Mouse (Mus musculus) hindbrain, embryonic 12.5 days (tissue): ENCODE data around the gene Catsperg1. TPM values are rescaled to one million over a fixed set of nuclear protein-coding genes. Genes with fewer than 3 reads are reported as not detected.
A peak's percentile ranks its signal among the peaks of the same experiment; 100 is the strongest.

Experiments
- ATAC-seq: fragments of 200-750 bp; cut with Nextera tagmentation; 2 replicates; pipeline ENCODE4 v1.8.0; 2017; ENCODE audit warnings: moderate TSS enrichment; ENCODE audit not compliant: low FRiP score
- H3K27ac ChIP-seq: fragments of 300-500 bp; sonication (generic); 2 replicates; pipeline ENCODE4 v1.5.1; 2016; ENCODE audit warnings: mild to moderate bottlenecking
- H3K27me3 ChIP-seq: fragments of 300-500 bp; sonication (generic); 2 replicates; pipeline ENCODE4 v1.6.1; 2016; ENCODE audit warnings: mild to moderate bottlenecking
- H3K36me3 ChIP-seq: fragments of 300-500 bp; sonication (generic); 2 replicates; pipeline ENCODE4 v1.6.1; 2016; ENCODE audit warnings: mild to moderate bottlenecking
- H3K4me1 ChIP-seq: fragments of 300-500 bp; sonication (generic); 2 replicates; pipeline ENCODE4 v1.6.1; 2016
- H3K4me2 ChIP-seq: fragments of 300-500 bp; sonication (generic); replicated peaks from 2 replicates; pipeline ENCODE4 v1.6.1; 2016; ENCODE audit warnings: mild to moderate bottlenecking
- H3K4me3 ChIP-seq: fragments of 300-500 bp; sonication (generic); 2 replicates; pipeline ENCODE4 v1.5.1; 2016; ENCODE audit warnings: mild to moderate bottlenecking
- H3K9ac ChIP-seq: fragments of 300-500 bp; sonication (generic); 2 replicates; pipeline ENCODE4 v1.6.1; 2016; ENCODE audit warnings: mild to moderate bottlenecking, moderate library complexity
- H3K9me3 ChIP-seq: fragments of 300-500 bp; sonication (generic); replicated peaks from 2 replicates; pipeline ENCODE4 v1.6.1; 2016; ENCODE audit warnings: mild to moderate bottlenecking
- WGBS: fragments of 180-500 bp; shearing (Covaris S2); methylation state at CpG from one replicate; pipeline ENCODE4 v1.1.7; 2016; 5-methylcytosine and 5-hydroxymethylcytosine counted together
- polyA plus RNA-seq: library from polyadenylated mRNA; unstranded; fragments of >200 nt; fragmentation: Nextera tagmentation; extraction: Ambion mirVana; gene quantifications from 2 replicates; pipeline ENCODE4 v1.2.1, GENCODE M21; 2016

Gene Catsperg1
- 0.72 and 1.0 TPM in 2 replicates for polyA plus RNA-seq

GRCm38 (mm10) chr7:29213675-29214082 lies at the start of gene Catsperg1:
Gene Catsperg1 (minus strand): TSS chr7:29214035.
- H3K4me2 ChIP-seq = peak within 1 kb of the TSS; percentile 54
- WGBS = 5% methylated on average over 20 of the region's 20 CpGs
- H3K4me1 ChIP-seq = 0 out of 2 replicates have a peak, but pooled peaks cover 9% of the 10 kb centered on the region
- H3K9ac ChIP-seq = no peak within 1 kb of the TSS; the same call in 1 of the 2 replicates
- peak; percentile 74 for ATAC-seq
- no peak within 1 kb of the TSS for H3K27ac ChIP-seq
- no peaks in the 10 kb centered on the region for H3K36me3 ChIP-seq
- peaks cover 17% of the 10 kb centered on the region for H3K27me3 ChIP-seq
- H3K9me3 ChIP-seq = no peaks in the 10 kb centered on the region
- peak within 1 kb of the TSS; percentile 20 for H3K4me3 ChIP-seq

DNA sequence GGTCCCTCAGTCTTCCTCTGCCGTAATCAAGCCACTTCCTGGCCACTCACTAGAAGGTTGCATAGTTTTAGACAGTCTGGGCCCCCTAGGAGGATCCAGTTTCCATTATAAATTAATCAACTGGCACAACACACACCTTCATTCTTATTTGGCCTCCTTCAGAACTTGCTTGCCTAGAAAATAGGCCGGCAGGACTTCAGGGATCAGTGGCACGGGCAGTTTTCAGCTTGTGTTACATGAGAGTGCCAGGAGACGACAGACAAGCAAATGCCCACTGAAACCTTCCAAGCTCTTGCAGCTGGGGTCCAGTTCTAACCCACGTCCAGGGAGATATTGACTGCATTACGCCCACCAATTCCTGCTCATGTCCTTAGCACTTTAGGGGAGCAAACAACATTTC lies 48.3 kb upstream of the Catsperg1 start:
- H3K36me3 ChIP-seq = no peaks in the 10 kb centered on the region
- no peak overlapping the region for H3K4me2 ChIP-seq
- no peaks in the 10 kb centered on the region for H3K27me3 ChIP-seq
- peaks cover 23% of the 10 kb centered on the region for H3K4me1 ChIP-seq
- H3K9me3 ChIP-seq = no peaks in the 10 kb centered on the region
- no peak overlapping the region for H3K27ac ChIP-seq
- 80% methylated on average over 6 of the region's 6 CpGs for WGBS
- H3K4me3 ChIP-seq = no peak overlapping the region
- H3K9ac ChIP-seq = no peak overlapping the region
- ATAC-seq = no peak

GRCm38 (mm10) chr7:29259781-29260730 lies 46.2 kb upstream of the Catsperg1 start:
- peak; percentile 62 for ATAC-seq
- no peak overlapping the region for H3K27ac ChIP-seq
- WGBS = 50% methylated on average over 10 of the region's 10 CpGs
- no peak overlapping the region for H3K4me3 ChIP-seq
- H3K36me3 ChIP-seq = no peaks in the 10 kb centered on the region
- no peak overlapping the region for H3K9ac ChIP-seq
- no peaks in the 10 kb centered on the region for H3K9me3 ChIP-seq
- H3K4me1 ChIP-seq = peaks cover 21% of the 10 kb centered on the region
- no peak overlapping the region for H3K4me2 ChIP-seq
- no peaks in the 10 kb centered on the region for H3K27me3 ChIP-seq

GRCm38 (mm10) chr7:29257368-29257767 lies 43.5 kb upstream of the Catsperg1 start:
- Histone ChIP-seq H3K4me2 (no peak overlapping the region), H3K27me3 (no peaks in the 10 kb centered on the region), H3K36me3 (no peaks in the 10 kb centered on the region), H3K27ac (no peak overlapping the region), H3K9ac (no peak overlapping the region), H3K4me3 (no peak overlapping the region), H3K4me1 (peaks cover 21% of the 10 kb centered on the region), H3K9me3 (no peaks in the 10 kb centered on the region)
- no peak for ATAC-seq
- WGBS = 94% methylated on average over 1 of the region's 1 CpGs

- no peak overlapping the region for H3K4me3 ChIP-seq
- H3K27me3 ChIP-seq = no peaks in the 10 kb centered on the region
- no peak overlapping the region for H3K27ac ChIP-seq
- no peak for ATAC-seq
- H3K4me2 ChIP-seq = no peak overlapping the region
- no peak overlapping the region for H3K9ac ChIP-seq
- peaks cover 21% of the 10 kb centered on the region for H3K4me1 ChIP-seq
- no peaks in the 10 kb centered on the region for H3K36me3 ChIP-seq
- 85% methylated on average over 4 of the region's 4 CpGs for WGBS
- no peaks in the 10 kb centered on the region for H3K9me3 ChIP-seq
These were observed 42.0 kb upstream of the Catsperg1 start for GRCm38 (mm10) chr7:29255875-29256274.

- Histone ChIP-seq H3K27me3 (peaks cover 5% of the 10 kb centered on the region), H3K4me3 (no peak overlapping the region), H3K4me1 (peaks cover 7% of the 10 kb centered on the region), H3K36me3 (no peaks in the 10 kb centered on the region), H3K9me3 (no peaks in the 10 kb centered on the region), H3K27ac (no peak overlapping the region), H3K9ac (no peak overlapping the region), H3K4me2 (no peak overlapping the region)
- whole genome bisulfite sequencing = 62% methylated on average over 5 of the region's 5 CpGs
- no peak for ATAC-seq
These were observed 40.0 kb upstream of the Catsperg1 start for GRCm38 (mm10) chr7:29253842-29254241.

DNA sequence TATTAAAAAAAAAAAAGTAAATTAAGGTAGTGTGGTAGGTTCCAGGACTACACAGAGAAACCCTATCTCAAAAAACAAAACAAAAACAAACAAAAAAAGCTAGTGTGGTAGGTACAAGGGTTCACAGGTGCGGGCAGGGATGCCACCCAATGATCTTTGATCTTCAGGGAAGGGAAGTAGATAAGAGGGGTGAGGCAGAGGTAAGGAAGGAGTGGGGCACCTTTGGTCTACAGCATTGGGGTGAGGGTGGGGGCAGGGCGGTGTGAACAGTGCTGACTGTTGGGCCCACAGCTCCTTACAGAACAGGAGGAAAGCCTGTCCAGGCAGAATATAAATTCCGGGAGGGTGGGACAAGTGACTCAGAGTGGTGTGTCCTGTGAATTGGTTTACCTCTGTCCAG lies 37.3 kb upstream of the Catsperg1 start:
- H3K4me2 ChIP-seq = no peak overlapping the region
- peaks cover 4% of the 10 kb centered on the region; the same call in 1 of the 2 replicates for H3K4me1 ChIP-seq
- no peaks in the 10 kb centered on the region for H3K9me3 ChIP-seq
- ATAC-seq = no peak
- peaks cover 19% of the 10 kb centered on the region for H3K27me3 ChIP-seq
- no peak overlapping the region for H3K27ac ChIP-seq
- no peak overlapping the region for H3K9ac ChIP-seq
- 74% methylated on average over 3 of the region's 3 CpGs for WGBS
- peaks cover 1% of the 10 kb centered on the region for H3K36me3 ChIP-seq
- H3K4me3 ChIP-seq = no peak overlapping the region

- Histone ChIP-seq H3K9ac (peak within 1 kb of the TSS; percentile 36), H3K27ac (no peak within 1 kb of the TSS), H3K27me3 (peaks cover 19% of the 10 kb centered on the region), H3K36me3 (peaks cover 17% of the 10 kb centered on the region), H3K4me2 (peak within 1 kb of the TSS; percentile 45), H3K9me3 (no peaks in the 10 kb centered on the region), H3K4me1 (peaks cover 4% of the 10 kb centered on the region; the same call in 1 of the 2 replicates), H3K4me3 (peak within 1 kb of the TSS; percentile 4)
- no peak for ATAC-seq
- WGBS = 10% methylated on average over 20 of the region's 20 CpGs
These were observed 34.5 kb upstream of the Catsperg1 start, which contains the start of gene 2200002D01Rik for GRCm38 (mm10) chr7:29248261-29248841. Gene 2200002D01Rik (minus strand): TSS chr7:29248466.

DNA sequence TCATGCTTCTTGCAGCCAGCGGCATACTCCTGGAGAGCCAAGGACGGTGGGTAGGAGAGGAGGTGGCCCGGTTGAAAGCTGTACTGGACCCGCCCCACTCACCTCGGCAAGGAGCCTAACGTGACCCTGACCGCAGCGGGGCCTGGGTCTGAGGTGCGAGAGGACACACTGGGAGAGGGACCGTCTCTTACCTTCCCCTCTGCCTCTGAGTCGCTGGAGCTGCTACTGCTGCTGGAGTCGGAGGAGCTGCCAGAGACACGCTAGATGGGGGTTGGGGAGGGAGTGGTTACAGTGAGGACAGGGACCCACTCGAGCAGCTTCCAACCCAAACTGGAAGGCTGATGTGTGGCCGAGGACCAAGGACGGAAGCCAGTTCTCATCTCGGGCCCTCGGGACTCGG lies 33.9 kb upstream of the Catsperg1 start:
- H3K27ac ChIP-seq = no peak overlapping the region
- no peaks in the 10 kb centered on the region for H3K9me3 ChIP-seq
- peak overlapping the region; percentile 4 for H3K4me3 ChIP-seq
- peak overlapping the region; percentile 45 for H3K4me2 ChIP-seq
- H3K4me1 ChIP-seq = peaks cover 4% of the 10 kb centered on the region; the same call in 1 of the 2 replicates
- ATAC-seq = 0 out of 2 replicates have a peak, but pooled peaks have one; percentile 14
- H3K27me3 ChIP-seq = peaks cover 19% of the 10 kb centered on the region
- WGBS = 13% methylated on average over 19 of the region's 19 CpGs
- H3K36me3 ChIP-seq = peaks cover 17% of the 10 kb centered on the region
- H3K9ac ChIP-seq = peak overlapping the region; percentile 36

DNA sequence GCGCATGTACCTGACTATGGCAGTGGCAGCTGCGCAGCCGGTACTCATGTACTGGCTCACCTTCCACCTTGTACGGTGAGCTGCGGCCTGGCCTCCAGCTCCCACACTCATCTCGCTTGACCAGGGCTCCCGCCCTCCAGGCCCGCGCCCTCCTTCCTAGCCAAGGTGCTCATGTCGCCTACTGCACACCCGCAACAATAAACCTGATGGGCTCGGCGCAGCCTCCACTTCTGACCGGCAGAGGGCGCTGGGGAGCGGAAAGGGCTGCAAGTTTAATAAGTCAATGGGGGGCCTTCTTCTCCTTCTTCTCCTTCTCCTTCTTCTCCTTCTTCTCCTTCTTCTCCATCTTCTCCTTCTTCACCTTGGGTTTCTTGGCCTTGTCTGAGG lies 33.5 kb upstream of the Catsperg1 start:
- peaks cover 4% of the 10 kb centered on the region; the same call in 1 of the 2 replicates for H3K4me1 ChIP-seq
- no peak for ATAC-seq
- H3K4me3 ChIP-seq = peak overlapping the region; percentile 4; the same call in 1 of the 2 replicates
- WGBS = 30% methylated on average over 16 of the region's 16 CpGs
- H3K9ac ChIP-seq = no peak overlapping the region
- peaks cover 17% of the 10 kb centered on the region for H3K36me3 ChIP-seq
- peaks cover 19% of the 10 kb centered on the region for H3K27me3 ChIP-seq
- no peaks in the 10 kb centered on the region for H3K9me3 ChIP-seq
- peak overlapping the region; percentile 45 for H3K4me2 ChIP-seq
- H3K27ac ChIP-seq = no peak overlapping the region

DNA sequence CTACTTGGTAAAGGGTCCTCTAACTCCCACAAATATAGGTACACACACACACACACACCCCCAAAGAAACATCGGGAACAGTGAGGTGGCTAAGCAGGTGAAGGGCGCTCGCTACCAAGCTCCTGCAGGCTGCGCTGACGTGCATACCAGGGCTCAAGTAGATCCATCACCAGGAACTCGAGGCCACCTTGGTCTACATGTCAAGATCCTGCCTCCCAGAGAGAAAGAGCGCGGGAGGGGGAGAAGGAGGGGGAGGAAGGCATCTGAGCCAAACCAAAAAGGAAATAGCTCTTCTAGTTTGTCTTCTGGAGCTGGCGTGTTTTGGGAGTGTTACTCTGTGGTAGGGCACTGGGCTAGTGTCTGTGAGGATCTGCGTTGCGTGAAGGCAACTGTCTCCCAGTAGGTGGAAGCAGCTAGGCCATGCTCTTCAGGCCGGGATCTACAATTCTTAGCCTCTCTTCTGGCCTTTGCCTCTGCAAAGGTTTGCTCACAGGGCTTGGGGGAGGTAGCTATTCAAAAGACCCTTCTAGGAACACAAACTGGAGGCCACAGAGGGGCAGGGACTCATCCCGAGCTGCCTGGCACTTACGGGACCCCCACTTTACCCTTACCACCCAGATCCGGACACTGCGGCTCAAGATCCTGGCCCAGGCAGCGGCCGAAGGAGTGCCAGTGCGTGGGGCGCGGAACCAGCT lies 32.9 kb upstream of the Catsperg1 start:
- ATAC-seq = no peak
- Histone ChIP-seq H3K27me3 (peaks cover 19% of the 10 kb centered on the region), H3K9me3 (no peaks in the 10 kb centered on the region), H3K9ac (no peak overlapping the region), H3K4me1 (peaks cover 4% of the 10 kb centered on the region; the same call in 1 of the 2 replicates), H3K4me2 (no peak overlapping the region), H3K4me3 (no peak overlapping the region), H3K36me3 (peaks cover 17% of the 10 kb centered on the region), H3K27ac (no peak overlapping the region)
- WGBS = 87% methylated on average over 21 of the region's 21 CpGs

GRCm38 (mm10) chr7:29246015-29246414 lies 32.2 kb upstream of the Catsperg1 start:
- Histone ChIP-seq H3K27me3 (peaks cover 19% of the 10 kb centered on the region), H3K4me3 (no peak overlapping the region), H3K4me2 (no peak overlapping the region), H3K27ac (no peak overlapping the region), H3K4me1 (peaks cover 4% of the 10 kb centered on the region; the same call in 1 of the 2 replicates), H3K9me3 (no peaks in the 10 kb centered on the region), H3K36me3 (peaks cover 17% of the 10 kb centered on the region), H3K9ac (no peak overlapping the region)
- ATAC-seq = no peak
- WGBS = 93% methylated on average over 5 of the region's 5 CpGs
